Mouse (Mus musculus) ovary, adult 18-20 months (tissue): ENCODE data around the gene Ntm.

ENCODE experiments used
- DNase-seq: peaks from one replicate; pipeline ENCODE4 v3.0.0; 2022; ENCODE audit warnings: low spot score, mixed read lengths

Ntm gene

DNA sequence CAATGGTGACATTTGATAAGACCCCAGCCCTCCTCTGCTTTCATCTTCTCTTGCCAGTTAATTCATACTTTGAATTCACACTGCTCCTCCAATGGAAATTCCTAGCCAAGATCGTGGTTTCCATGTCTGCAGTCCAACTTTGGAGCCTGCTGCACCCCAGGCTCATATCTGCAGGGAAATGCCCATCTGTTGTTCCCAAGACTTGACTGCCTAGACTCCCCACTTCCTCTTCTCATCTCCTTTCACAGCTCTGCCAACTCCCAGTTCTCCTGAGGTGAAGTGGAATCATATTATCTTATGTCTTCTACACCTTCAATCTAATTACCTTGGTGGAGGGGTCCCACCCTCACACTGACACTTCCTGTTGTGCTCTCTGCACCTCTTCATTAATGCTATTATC, 937.8 kb downstream of the Ntm start:
- DNase-seq: no peak

DNA sequence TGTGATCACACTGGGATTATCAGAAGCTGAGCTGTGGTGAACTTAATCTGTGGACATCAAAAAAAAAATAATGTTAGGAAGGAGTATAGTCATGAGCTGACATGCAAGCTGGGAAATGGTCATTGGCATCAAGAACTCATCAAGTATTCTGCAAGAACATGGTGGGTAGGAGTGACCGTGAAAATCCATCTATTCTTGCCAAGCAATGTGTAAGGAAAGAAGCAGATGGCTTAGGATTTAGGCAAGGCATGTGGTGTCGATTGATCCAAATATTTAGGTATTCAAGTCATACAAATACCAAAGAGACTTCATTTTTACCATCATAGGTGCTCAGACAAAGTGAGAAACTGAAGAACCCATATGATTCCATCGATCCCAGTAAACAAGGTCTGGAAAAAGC, 946.1 kb downstream of the Ntm start:
- DNase-seq: no peak

- no peak for DNase-seq
Measured at GRCm38 (mm10) chr9:29013881-29014280, 949.1 kb downstream of the Ntm start.

DNA sequence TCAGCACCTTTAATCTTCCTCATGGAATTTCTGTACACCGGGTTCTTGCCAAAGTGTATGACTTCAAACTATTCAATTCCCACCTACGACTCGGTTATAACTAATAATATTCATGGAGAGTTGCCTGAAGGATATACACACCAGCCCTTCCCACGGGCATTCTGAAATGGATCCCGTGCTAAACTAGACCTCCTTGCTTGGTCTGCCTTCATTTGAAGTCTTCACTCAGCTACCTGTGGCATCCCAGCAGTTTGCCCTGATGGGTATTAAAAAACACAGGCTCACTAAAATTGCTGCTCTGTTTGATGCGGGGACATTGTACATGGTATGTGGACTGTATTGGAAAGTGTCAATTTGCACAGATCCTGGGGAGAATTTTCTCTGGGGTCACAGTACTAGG, 950.4 kb downstream of the Ntm start:
- DNase-seq: no peak

- no peak for DNase-seq
Measured at GRCm38 (mm10) chr9:29011476-29011875, 951.5 kb downstream of the Ntm start.

DNA sequence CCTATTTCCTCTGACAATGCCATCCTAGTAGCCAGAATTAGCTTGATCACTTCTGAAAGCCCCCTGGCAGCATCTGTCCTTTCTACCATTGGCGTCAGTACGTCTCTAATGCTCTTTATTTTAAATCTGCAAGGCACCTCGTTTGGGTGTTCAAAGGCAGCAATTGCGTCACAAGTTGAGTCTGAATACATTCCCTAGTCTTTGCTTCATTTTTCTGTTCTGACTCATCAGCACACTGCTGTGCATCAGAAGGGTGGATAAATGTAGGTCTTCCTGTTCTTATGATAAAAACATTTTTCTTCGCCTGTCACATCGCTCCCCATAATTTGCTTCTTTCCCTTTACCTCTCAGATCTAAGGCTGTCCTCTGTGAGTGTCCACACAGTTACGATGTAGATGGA, 958.4 kb downstream of the Ntm start:
- DNase-seq: no peak

- no peak for DNase-seq
Measured at GRCm38 (mm10) chr9:28999951-29000351, 963.0 kb downstream of the Ntm start.

GRCm38 (mm10) chr9:28977275-28977674, 985.7 kb downstream of the Ntm start:
- no peak for DNase-seq

DNA sequence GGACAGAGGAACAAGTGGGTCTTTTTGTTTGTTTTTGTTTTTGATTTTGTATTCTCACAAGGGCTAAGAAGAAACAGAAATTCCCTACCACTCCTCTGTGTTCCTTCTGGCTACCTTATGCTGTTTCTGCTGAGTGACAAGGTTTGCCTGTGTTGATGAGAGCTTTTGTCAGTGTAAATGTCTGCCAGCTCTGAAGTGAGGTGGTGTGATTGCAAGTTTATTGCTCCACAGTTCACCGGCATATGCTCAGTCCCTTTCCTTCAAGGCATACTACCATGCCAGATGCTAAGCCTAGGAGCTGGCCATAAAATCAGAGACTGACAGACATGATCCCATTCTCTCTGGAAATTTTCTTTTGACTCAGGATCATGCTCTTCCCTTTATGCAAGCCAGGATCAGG, 993.5 kb downstream of the Ntm start:
- DNase-seq: no peak
